17 mouse cellular contexts compared by ENCODE assay signal in the genomic region with DNA sequence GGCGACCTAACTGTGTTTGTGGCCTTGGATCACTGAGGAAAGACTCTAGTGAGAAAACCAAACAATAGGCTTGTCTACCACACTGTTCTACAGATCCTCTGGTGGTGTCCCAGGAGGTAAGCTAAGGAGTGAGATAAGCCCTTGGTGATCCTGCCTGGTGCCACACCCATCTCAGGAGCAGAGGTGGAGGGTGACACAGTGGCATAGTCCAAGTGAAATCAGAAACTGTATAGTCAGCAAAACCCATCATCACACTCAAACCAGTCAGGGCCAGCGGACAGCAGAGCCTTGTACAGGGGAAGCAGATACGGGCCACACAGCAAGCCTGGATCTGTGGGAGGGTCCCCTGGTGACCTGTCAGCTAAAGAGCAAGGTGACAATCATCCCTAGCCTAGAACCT.
"Had no signal": no experiment of that assay in that cellular context is flagged by ENCODE, and none has a peak within 500 bp of the region (broad histone marks: within the 10 kb centered on the region; RNA-seq: fewer than 3 reads in every experiment).

No protein-coding gene starts in this region.

- H3K4me3 ChIP-seq: limb, embryonic 13.5 days; liver, embryonic 12.5 days; liver, embryonic 15.5 days; lung, embryonic 15.5 days; megakaryocyte, embryonic 14.5 days; midbrain, embryonic 10.5 days; stomach, embryonic 15.5 days had no signal

- H3K36me3 ChIP-seq: limb, embryonic 13.5 days; liver, embryonic 12.5 days; liver, embryonic 15.5 days; lung, embryonic 15.5 days; midbrain, embryonic 10.5 days; stomach, embryonic 15.5 days had no signal

- H3K4me1 ChIP-seq: liver, embryonic 12.5 days; liver, embryonic 15.5 days had no signal

- H3K27me3 ChIP-seq: lung, embryonic 15.5 days had no signal

- H3K9me3 ChIP-seq: liver, embryonic 12.5 days; liver, embryonic 15.5 days; lung, embryonic 15.5 days; stomach, embryonic 15.5 days had no signal

- H3K27ac ChIP-seq: limb, embryonic 13.5 days; liver, embryonic 12.5 days; liver, embryonic 15.5 days; lung, embryonic 15.5 days; midbrain, embryonic 10.5 days; stomach, embryonic 15.5 days had no signal

- DNase-seq: kidney, adult 11 months; kidney, postnatal 36 days; left cerebral cortex, postnatal 4 days; liver; lung, adult 18-20 months; lung, postnatal 10 days; lung, postnatal 36 days; midbrain, embryonic 14.5 days; right cerebral cortex, postnatal 4 days; thymus, postnatal 25 days had no signal

- H3K4me2 ChIP-seq: limb, embryonic 13.5 days; liver, embryonic 12.5 days; liver, embryonic 15.5 days; lung, embryonic 15.5 days; stomach, embryonic 15.5 days had no signal

- H3K9ac ChIP-seq: limb, embryonic 13.5 days; liver, embryonic 12.5 days; liver, embryonic 15.5 days; lung, embryonic 15.5 days; stomach, embryonic 15.5 days had no signal

- ATAC-seq: liver, embryonic 12.5 days had no signal
